Mouse (Mus musculus) MEL (cell line): Measurements from ENCODE around the gene Olfr1347. TPM values are rescaled to one million over a fixed set of nuclear protein-coding genes. Genes with fewer than 3 reads are reported as not detected.

ENCODE experiments used
- DNase-seq: peaks from one replicate; pipeline ENCODE4 v3.0.0; 2011; ENCODE audit warnings: low read depth, low spot score
- H3K27ac ChIP-seq: 2 replicates; pipeline ENCODE4 v1.5.1; 2012; ENCODE audit warnings: low read depth, mild to moderate bottlenecking, control low read depth, low read length, moderate library complexity; ENCODE audit not compliant: control insufficient read depth
- H3K27me3 ChIP-seq, 2 experiments: fragments of 150-350 bp in 1 of 2; sonication (generic) in 1 of 2; 2 replicates each; pipeline ENCODE4 v1.6.1; 2012; ENCODE audit warnings: low read length in 2 of 2, mild to moderate bottlenecking in 2 of 2, improper control_type of control experiment in 1 of 2, moderate library complexity in 1 of 2; ENCODE audit not compliant: insufficient read depth in 2 of 2, control insufficient read depth in 1 of 2
- H3K36me3 ChIP-seq, 2 experiments: 2 replicates each; pipeline ENCODE4 v1.6.1; 2012 to 2014; ENCODE audit warnings: low read length in 2 of 2, improper control_type of control experiment in 1 of 2, inconsistent platforms in 1 of 2, mild to moderate bottlenecking in 1 of 2; ENCODE audit not compliant: insufficient read depth in 2 of 2, control insufficient read depth in 1 of 2
- H3K4me1 ChIP-seq, 2 experiments: fragments of 150-350 bp in 1 of 2; sonication (generic) in 1 of 2; 2 replicates each; pipeline ENCODE4 v1.6.1; 2012; ENCODE audit warnings: low read length in 2 of 2, improper control_type of control experiment in 1 of 2, mild to moderate bottlenecking in 1 of 2; ENCODE audit not compliant: insufficient read depth in 2 of 2, control insufficient read depth in 1 of 2
- H3K4me3 ChIP-seq, 2 experiments: fragments of 150-350 bp in 1 of 2; sonication (generic) in 1 of 2; 2 replicates each; pipeline ENCODE4 v1.5.1; 2012; ENCODE audit warnings: low read depth in 2 of 2, low read length in 2 of 2, mild to moderate bottlenecking in 2 of 2, moderate library complexity in 2 of 2, control low read depth in 1 of 2, improper control_type of control experiment in 1 of 2; ENCODE audit not compliant: control insufficient read depth in 1 of 2, insufficient read depth in 1 of 2
- H3K79me2 ChIP-seq: 2 replicates; pipeline ENCODE4 v1.6.1; 2012; ENCODE audit warnings: mild to moderate bottlenecking, low read length, moderate library complexity; ENCODE audit not compliant: control insufficient read depth, poor library complexity, insufficient read depth
- H3K9ac ChIP-seq: 2 replicates; pipeline ENCODE4 v1.6.1; 2012; ENCODE audit warnings: low read depth, mild to moderate bottlenecking, control low read depth, low read length, moderate library complexity; ENCODE audit not compliant: control insufficient read depth, poor library complexity, severe bottlenecking
- H3K9me3 ChIP-seq: fragments of 150-350 bp; sonication (generic); replicated peaks from 2 replicates; pipeline ENCODE4 v1.6.1; 2012; ENCODE audit warnings: mild to moderate bottlenecking, low read length, improper control_type of control experiment, moderate library complexity; ENCODE audit not compliant: insufficient read depth
- BHLHE40 ChIP-seq: IDR thresholded peaks from 2 replicates; pipeline ENCODE4 v1.6.1; 2012; ENCODE audit warnings: low read depth, mild to moderate bottlenecking, inconsistent platforms, low read length, improper control_type of control experiment, borderline replicate concordance
- CHD2 ChIP-seq: IDR thresholded peaks from 2 replicates; pipeline ENCODE4 v1.6.1; 2011; ENCODE audit warnings: low read length, improper control_type of control experiment
- CTCF ChIP-seq, 3 experiments: IDR thresholded peaks in 2 of 3; conservative IDR thresholded peaks in 1 of 3; 2 replicates each; pipeline ENCODE4 v1.5.1; 2011 to 2012; ENCODE audit warnings: low read length in 3 of 3, low read depth in 2 of 3, mild to moderate bottlenecking in 2 of 3, improper control_type of control experiment in 1 of 3, inconsistent platforms in 1 of 3, mixed read lengths in 1 of 3, moderate library complexity in 1 of 3; ENCODE audit not compliant: control insufficient read depth in 1 of 3, insufficient read depth in 1 of 3, poor library complexity in 1 of 3, severe bottlenecking in 1 of 3
- ELF1 ChIP-seq: IDR thresholded peaks from 2 replicates; pipeline ENCODE4 v1.6.1; 2014; ENCODE audit warnings: low read depth, mild to moderate bottlenecking, inconsistent platforms, low read length, improper control_type of control experiment, moderate library complexity
- GABPA ChIP-seq: IDR thresholded peaks from 2 replicates; pipeline ENCODE4 v1.6.1; 2012; ENCODE audit warnings: low read depth, mild to moderate bottlenecking, inconsistent platforms, low read length, improper control_type of control experiment, moderate library complexity
- JUND ChIP-seq: IDR thresholded peaks from 2 replicates; pipeline ENCODE4 v1.6.1; 2011; ENCODE audit warnings: low read depth, mild to moderate bottlenecking, improper control_type of control experiment, low read length
- MAFK ChIP-seq: IDR thresholded peaks from 2 replicates; pipeline ENCODE4 v1.6.1; 2011; ENCODE audit warnings: low read depth, mild to moderate bottlenecking, low read length, improper control_type of control experiment, borderline replicate concordance
- MAZ ChIP-seq: IDR thresholded peaks from 2 replicates; pipeline ENCODE4 v1.6.1; 2012; ENCODE audit warnings: low read depth, mild to moderate bottlenecking, inconsistent platforms, low read length, improper control_type of control experiment
- MEF2A ChIP-seq: IDR thresholded peaks from 2 replicates; pipeline ENCODE4 v1.6.1; 2014; ENCODE audit warnings: low read depth, mild to moderate bottlenecking, inconsistent platforms, low read length, improper control_type of control experiment; ENCODE audit not compliant: poor library complexity, insufficient replicate concordance, severe bottlenecking; ENCODE audit errors: extremely low read depth
- MYB ChIP-seq: IDR thresholded peaks from 2 replicates; pipeline ENCODE4 v1.6.1; 2011; ENCODE audit warnings: mild to moderate bottlenecking, low read depth, low read length, improper control_type of control experiment
- NRF1 ChIP-seq: IDR thresholded peaks from 2 replicates; pipeline ENCODE4 v1.6.1; 2014; ENCODE audit warnings: low read depth, mild to moderate bottlenecking, inconsistent platforms, low read length, improper control_type of control experiment, moderate library complexity; ENCODE audit not compliant: poor library complexity, insufficient read depth, severe bottlenecking
- POLR2A ChIP-seq, 2 experiments: IDR thresholded peaks; 2 replicates each; pipeline ENCODE4 v1.6.1; 2011 to 2012; ENCODE audit warnings: low read length in 2 of 2, mild to moderate bottlenecking in 2 of 2, control low read depth in 1 of 2, improper control_type of control experiment in 1 of 2, low read depth in 1 of 2, moderate library complexity in 1 of 2; ENCODE audit not compliant: control insufficient read depth in 1 of 2, insufficient read depth in 1 of 2, poor library complexity in 1 of 2
- POLR2AphosphoS2 ChIP-seq: IDR thresholded peaks from 2 replicates; pipeline ENCODE4 v1.6.1; 2011; ENCODE audit warnings: low read length, improper control_type of control experiment
- RAD21 ChIP-seq: IDR thresholded peaks from 2 replicates; pipeline ENCODE4 v1.6.1; 2011; ENCODE audit warnings: mild to moderate bottlenecking, low read depth, low read length, improper control_type of control experiment
- TAL1 ChIP-seq: IDR thresholded peaks from 2 replicates; pipeline ENCODE4 v1.6.1; 2012; ENCODE audit warnings: mild to moderate bottlenecking, inconsistent platforms, low read length, moderate library complexity, mixed read lengths
- TCF12 ChIP-seq: IDR thresholded peaks from 2 replicates; pipeline ENCODE4 v1.6.1; 2014; ENCODE audit warnings: low read depth, mild to moderate bottlenecking, inconsistent platforms, low read length, improper control_type of control experiment, moderate library complexity
- UBTF ChIP-seq: IDR thresholded peaks from 2 replicates; pipeline ENCODE4 v1.6.1; 2012; ENCODE audit warnings: low read depth, mild to moderate bottlenecking, inconsistent platforms, low read length, improper control_type of control experiment, moderate library complexity, borderline replicate concordance; ENCODE audit not compliant: insufficient read depth
- ZC3H11A ChIP-seq: IDR thresholded peaks from 2 replicates; pipeline ENCODE4 v1.6.1; 2012; ENCODE audit warnings: low read depth, mild to moderate bottlenecking, inconsistent platforms, low read length, improper control_type of control experiment
- ZMIZ1 ChIP-seq: IDR thresholded peaks from 2 replicates; pipeline ENCODE4 v1.6.1; 2012; ENCODE audit warnings: low read depth, mild to moderate bottlenecking, inconsistent platforms, low read length, improper control_type of control experiment, moderate library complexity
- ZNF384 ChIP-seq: IDR thresholded peaks from 2 replicates; pipeline ENCODE4 v1.6.1; 2012; ENCODE audit warnings: low read depth, mild to moderate bottlenecking, inconsistent platforms, low read length, improper control_type of control experiment
- polyA plus RNA-seq, 2 experiments: library from polyadenylated mRNA; stranded (reverse) in 1 of 2; unstranded in 1 of 2; fragments of >175 nt in 1 of 2; fragments of >200 nt in 1 of 2; gene quantifications; 2 replicates each; pipeline versions ENCODE4 v1.2.1 to v1.2.4; 2012; ENCODE audit warnings: low replicate concordance in 2 of 2, low read depth in 1 of 2; ENCODE audit not compliant: insufficient read length in 2 of 2, insufficient read depth in 1 of 2, missing spikeins in 1 of 2
- total RNA-seq: library from RNA; depleted of rRNA; stranded (reverse); fragments of 300-350 nt; gene quantifications from 2 replicates; pipeline ENCODE4 v1.2.3, GENCODE M21; 2012

Olfr1347 gene
- total and polyA plus RNA-seq, 3 experiments: not detected

DNA sequence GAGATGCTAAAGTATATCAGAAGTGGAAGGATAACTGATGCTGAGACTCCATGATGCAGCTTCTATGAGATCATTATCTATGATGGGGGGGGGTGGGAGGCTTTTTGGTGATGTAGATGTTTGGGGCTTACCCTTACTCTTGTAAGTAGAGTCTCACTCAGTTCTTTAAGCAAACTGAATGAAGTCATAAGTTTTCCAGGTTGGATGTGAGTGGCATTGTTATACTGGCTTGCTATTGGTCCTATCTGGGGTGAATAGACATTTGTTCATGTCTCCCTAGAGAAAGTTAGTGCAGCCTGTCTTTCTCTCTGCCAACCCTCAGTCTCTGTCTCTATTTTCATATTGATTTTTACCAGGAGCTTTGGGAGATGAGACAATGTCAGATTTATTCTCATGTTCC is 43.7 kb downstream of the Olfr1347 start, which contains the start of gene Olfr1336:
Olfr1336 (plus strand) TSS at position 301 of the 400 bp plus-strand sequence.
- TF ChIP-seq ZC3H11A (no peak), MEF2A (no peak), JUND (no peak), ZMIZ1 (no peak), CHD2 (no peak), NRF1 (no peak), MAZ (no peak), TAL1 (no peak), ELF1 (no peak), TCF12 (no peak), POLR2AphosphoS2 (no peak), CTCF (IDR thresholded peaks at IDR 0.05 in 2 of 3, conservative IDR thresholded peaks at IDR 0.05 in 1 of 3; ENCODE audit: control insufficient read depth in 1 of 3, insufficient read depth in 1 of 3, low read depth in 2 of 3, low read length in 3 of 3, poor library complexity in 1 of 3, severe bottlenecking in 1 of 3) (no peak), GABPA (no peak), RAD21 (no peak), UBTF (no peak), MYB (no peak), BHLHE40 (no peak), ZNF384 (no peak), POLR2A (IDR thresholded peaks at IDR 0.05; ENCODE audit: control insufficient read depth in 1 of 2, insufficient read depth in 1 of 2, low read depth in 1 of 2, low read length in 2 of 2, poor library complexity in 1 of 2) (no peak)
- Histone ChIP-seq H3K9ac (no peak within 1 kb of the TSS), H3K79me2 (no peaks in the 10 kb centered on the region), H3K36me3 (no peaks in the 10 kb centered on the region), H3K9me3 (no peaks in the 10 kb centered on the region), H3K27ac (no peak within 1 kb of the TSS), H3K4me1 (no peaks in the 10 kb centered on the region), H3K27me3 (no peaks in the 10 kb centered on the region), H3K4me3 (no peak within 1 kb of the TSS)
- DNase-seq: no peak

DNA sequence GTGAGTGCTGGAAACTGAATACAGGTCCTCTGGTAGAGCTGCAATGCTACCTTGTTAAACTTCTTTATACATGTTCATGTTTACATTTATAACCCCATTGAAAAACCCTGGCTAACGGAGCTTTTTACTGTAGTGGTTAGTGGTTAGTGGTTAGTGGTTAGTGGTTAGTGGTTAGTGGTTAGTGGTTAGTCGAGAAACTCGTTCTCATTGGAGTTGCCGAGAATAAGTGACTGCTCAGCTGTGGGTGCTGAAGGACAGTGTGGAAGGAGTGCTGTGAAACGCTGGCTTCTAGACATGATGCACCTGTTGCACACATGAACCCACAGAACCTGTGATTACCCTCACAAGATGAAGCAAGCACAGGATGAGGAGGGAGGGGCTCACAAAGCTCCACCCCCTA is 51.8 kb downstream of the Olfr1347 start:
- Histone ChIP-seq H3K27ac (no peak overlapping the region), H3K9ac (no peak overlapping the region), H3K4me3 (no peak overlapping the region), H3K79me2 (no peaks in the 10 kb centered on the region), H3K36me3 (no peaks in the 10 kb centered on the region), H3K27me3 (no peaks in the 10 kb centered on the region), H3K9me3 (no peaks in the 10 kb centered on the region), H3K4me1 (no peaks in the 10 kb centered on the region)
- no peak for DNase-seq
- TF ChIP-seq MYB (no peak), MAFK (no peak), ZMIZ1 (no peak), POLR2A (IDR thresholded peaks at IDR 0.05; ENCODE audit: control insufficient read depth in 1 of 2, insufficient read depth in 1 of 2, low read depth in 1 of 2, low read length in 2 of 2, poor library complexity in 1 of 2) (no peak), UBTF (no peak)
